Mouse (Mus musculus): ENCODE measurements around the gene Atp8b5. TPM values are rescaled to one million over a fixed set of nuclear protein-coding genes. Genes with fewer than 3 reads are reported as not detected.

The Atp8b5 gene
- polyA plus RNA-seq, 1 experiment from 2014 or later = 0.40 TPM

GRCm38 (mm10) chr4:43389845-43390440 is 123.0 kb downstream of the Atp8b5 start:
- 72% methylated on average over 9 of the region's 9 CpGs for WGBS
- ATAC-seq (ENCODE audit: low FRiP score) = no peak
- no peaks in the 10 kb centered on the region; the same call in 1 of the 2 replicates for H3K4me1 ChIP-seq
- no peak overlapping the region for H3K27ac ChIP-seq
- H3K36me3 ChIP-seq (replicated peaks) = no peaks in the 10 kb centered on the region
- H3K4me3 ChIP-seq (replicated peaks) = no peak overlapping the region
- no peaks in the 10 kb centered on the region for H3K9me3 ChIP-seq
- no peaks in the 10 kb centered on the region for H3K27me3 ChIP-seq
- no peak overlapping the region for H3K9ac ChIP-seq
- H3K4me2 ChIP-seq = no peak overlapping the region

- no peak for ATAC-seq (ENCODE audit: low FRiP score)
These were observed 124.6 kb downstream of the Atp8b5 start for GRCm38 (mm10) chr4:43391521-43392050.

GRCm38 (mm10) chr4:43394345-43394891 is 127.5 kb downstream of the Atp8b5 start:
- WGBS = 69% methylated on average over 15 of the region's 15 CpGs
- H3K9me3 ChIP-seq = no peaks in the 10 kb centered on the region
- no peak overlapping the region for H3K4me2 ChIP-seq
- no peaks in the 10 kb centered on the region for H3K27me3 ChIP-seq
- no peak overlapping the region for H3K27ac ChIP-seq
- no peak overlapping the region for H3K9ac ChIP-seq
- no peak overlapping the region for H3K4me3 ChIP-seq (replicated peaks)
- ATAC-seq (ENCODE audit: low FRiP score) = no peak
- H3K4me1 ChIP-seq = peaks cover 7% of the 10 kb centered on the region
- H3K36me3 ChIP-seq (replicated peaks) = no peaks in the 10 kb centered on the region

More at GRCm38 (mm10) chr4:43391521-43392050, 124.6 kb downstream of the Atp8b5 start:
- Histone ChIP-seq H3K4me1 (no peaks in the 10 kb centered on the region; the same call in 1 of the 2 replicates), H3K4me2 (no peak overlapping the region), H3K27ac (no peak overlapping the region), H3K9ac (no peak overlapping the region), H3K9me3 (no peaks in the 10 kb centered on the region), H3K36me3 (replicated peaks) (no peaks in the 10 kb centered on the region), H3K4me3 (replicated peaks) (no peak overlapping the region), H3K27me3 (no peaks in the 10 kb centered on the region)
- WGBS = 87% methylated on average over 3 of the region's 3 CpGs

- H3K36me3 ChIP-seq (replicated peaks) = no peaks in the 10 kb centered on the region
- no peak overlapping the region for H3K27ac ChIP-seq
- ATAC-seq (ENCODE audit: low FRiP score) = no peak
- H3K9ac ChIP-seq = no peak overlapping the region
- H3K4me3 ChIP-seq (replicated peaks) = no peak overlapping the region
- no peaks in the 10 kb centered on the region for H3K27me3 ChIP-seq
- 90% methylated on average over 5 of the region's 5 CpGs for WGBS
- H3K9me3 ChIP-seq = no peaks in the 10 kb centered on the region
- no peak overlapping the region for H3K4me2 ChIP-seq
- H3K4me1 ChIP-seq = peaks cover 8% of the 10 kb centered on the region
These were observed 128.2 kb downstream of the Atp8b5 start for GRCm38 (mm10) chr4:43395147-43395546.

- H3K9me3 ChIP-seq = no peaks in the 10 kb centered on the region
- H3K36me3 ChIP-seq (replicated peaks) = no peaks in the 10 kb centered on the region
- H3K4me2 ChIP-seq = no peak overlapping the region
- 77% methylated on average over 9 of the region's 9 CpGs for WGBS
- H3K4me3 ChIP-seq (replicated peaks) = no peak overlapping the region
- ATAC-seq (ENCODE audit: low FRiP score) = no peak
- H3K9ac ChIP-seq = no peak overlapping the region
- H3K27ac ChIP-seq = no peak overlapping the region
- H3K27me3 ChIP-seq = no peaks in the 10 kb centered on the region
- peaks cover 11% of the 10 kb centered on the region for H3K4me1 ChIP-seq
These were observed 128.9 kb downstream of the Atp8b5 start for GRCm38 (mm10) chr4:43395836-43396235.

GRCm38 (mm10) chr4:43396381-43396780 is 129.4 kb downstream of the Atp8b5 start:
- no peaks in the 10 kb centered on the region for H3K27me3 ChIP-seq
- WGBS = 91% methylated on average over 5 of the region's 5 CpGs
- no peak for ATAC-seq (ENCODE audit: low FRiP score)
- H3K36me3 ChIP-seq (replicated peaks) = no peaks in the 10 kb centered on the region
- no peak overlapping the region for H3K4me2 ChIP-seq
- H3K27ac ChIP-seq = no peak overlapping the region
- H3K9me3 ChIP-seq = no peaks in the 10 kb centered on the region
- no peak overlapping the region for H3K9ac ChIP-seq
- peaks cover 17% of the 10 kb centered on the region for H3K4me1 ChIP-seq
- no peak overlapping the region for H3K4me3 ChIP-seq (replicated peaks)

- Histone ChIP-seq H3K4me2 (no peak overlapping the region), H3K4me1 (peaks cover 20% of the 10 kb centered on the region), H3K9ac (no peak overlapping the region), H3K27ac (no peak overlapping the region), H3K9me3 (no peaks in the 10 kb centered on the region), H3K36me3 (replicated peaks) (no peaks in the 10 kb centered on the region), H3K4me3 (replicated peaks) (no peak overlapping the region), H3K27me3 (no peaks in the 10 kb centered on the region)
- ATAC-seq (ENCODE audit: low FRiP score) = no peak
- WGBS = 67% methylated on average over 4 of the region's 4 CpGs
These were observed 131.1 kb downstream of the Atp8b5 start for GRCm38 (mm10) chr4:43398014-43398413.

GRCm38 (mm10) chr4:43398829-43399331 is 131.9 kb downstream of the Atp8b5 start:
- no peak for ATAC-seq (ENCODE audit: low FRiP score)
- Histone ChIP-seq H3K36me3 (replicated peaks) (no peaks in the 10 kb centered on the region), H3K9ac (no peak overlapping the region), H3K9me3 (no peaks in the 10 kb centered on the region), H3K4me3 (replicated peaks) (no peak overlapping the region), H3K4me1 (peaks cover 20% of the 10 kb centered on the region), H3K4me2 (no peak overlapping the region), H3K27ac (0 out of 2 replicates have a peak overlapping the region, but pooled peaks have one; percentile 15), H3K27me3 (no peaks in the 10 kb centered on the region)
- WGBS = 68% methylated on average over 17 of the region's 17 CpGs

- peaks cover 20% of the 10 kb centered on the region for H3K4me1 ChIP-seq
- no peak overlapping the region for H3K9ac ChIP-seq
- no peak overlapping the region for H3K4me3 ChIP-seq (replicated peaks)
- H3K9me3 ChIP-seq = no peaks in the 10 kb centered on the region
- WGBS = 86% methylated on average over 31 of the region's 31 CpGs
- H3K36me3 ChIP-seq (replicated peaks) = no peaks in the 10 kb centered on the region
- ATAC-seq (ENCODE audit: low FRiP score) = no peak
- no peaks in the 10 kb centered on the region for H3K27me3 ChIP-seq
- H3K4me2 ChIP-seq = no peak overlapping the region
- no peak overlapping the region for H3K27ac ChIP-seq
These were observed 132.6 kb downstream of the Atp8b5 start for GRCm38 (mm10) chr4:43399391-43400131.

- no peaks in the 10 kb centered on the region for H3K9me3 ChIP-seq
- H3K27ac ChIP-seq = no peak overlapping the region
- peaks cover 28% of the 10 kb centered on the region for H3K4me1 ChIP-seq
- no peaks in the 10 kb centered on the region for H3K36me3 ChIP-seq (replicated peaks)
- no peak overlapping the region for H3K9ac ChIP-seq
- H3K4me3 ChIP-seq (replicated peaks) = no peak overlapping the region
- no peak overlapping the region for H3K4me2 ChIP-seq
- H3K27me3 ChIP-seq = no peaks in the 10 kb centered on the region
- ATAC-seq (ENCODE audit: low FRiP score) = no peak
- 14% methylated on average over 10 of the region's 10 CpGs for WGBS
These were observed 134.0 kb downstream of the Atp8b5 start for GRCm38 (mm10) chr4:43400976-43401375.

- no peak overlapping the region for H3K4me3 ChIP-seq (replicated peaks)
- H3K9ac ChIP-seq = no peak overlapping the region
These were observed 134.5 kb downstream of the Atp8b5 start for GRCm38 (mm10) chr4:43401486-43401885.

GRCm38 (mm10) chr4:43402212-43402611 is 135.3 kb downstream of the Atp8b5 start:
- Histone ChIP-seq H3K27ac (no peak overlapping the region), H3K9ac (no peak overlapping the region), H3K4me3 (replicated peaks) (no peak overlapping the region), H3K27me3 (no peaks in the 10 kb centered on the region), H3K36me3 (replicated peaks) (no peaks in the 10 kb centered on the region), H3K4me1 (peaks cover 30% of the 10 kb centered on the region), H3K4me2 (no peak overlapping the region), H3K9me3 (no peaks in the 10 kb centered on the region)
- 82% methylated on average over 9 of the region's 9 CpGs for WGBS
- no peak for ATAC-seq (ENCODE audit: low FRiP score)

More at GRCm38 (mm10) chr4:43401486-43401885, 134.5 kb downstream of the Atp8b5 start:
- H3K4me2 ChIP-seq = no peak overlapping the region
- H3K36me3 ChIP-seq (replicated peaks) = no peaks in the 10 kb centered on the region
- no peaks in the 10 kb centered on the region for H3K27me3 ChIP-seq
- 83% methylated on average over 10 of the region's 10 CpGs for WGBS
- H3K9me3 ChIP-seq = no peaks in the 10 kb centered on the region
- H3K27ac ChIP-seq = no peak overlapping the region
- H3K4me1 ChIP-seq = peaks cover 29% of the 10 kb centered on the region
- ATAC-seq (ENCODE audit: low FRiP score) = no peak
